Mouse (Mus musculus): ENCODE data around the gene Pdlim5. TPM values are rescaled to one million over a fixed set of nuclear protein-coding genes. Genes with fewer than 3 reads are reported as not detected.

Pdlim5 gene
- polyA plus RNA-seq, 1 experiment, result 27.4 TPM

GRCm38 (mm10) chr3:142345235-142346125, 50.0 kb downstream of the Pdlim5 start:
- Histone ChIP-seq H3K27ac (ENCODE audit: insufficient read depth, low read length) (no peak overlapping the region), H3K27me3 (ENCODE audit: control insufficient read depth, insufficient read depth, low read length) (no peaks in the 10 kb centered on the region), H3K4me3 (ENCODE audit: extremely low read depth, insufficient read depth, insufficient read length) (no peak overlapping the region), H3K4me1 (ENCODE audit: control insufficient read depth, insufficient read depth, insufficient read length) (no peaks in the 10 kb centered on the region), H3K36me3 (ENCODE audit: control insufficient read depth, insufficient read depth, low read length) (no peaks in the 10 kb centered on the region)
- 85% methylated on average over 8 of the region's 8 CpGs for WGBS
- no peak for TF ChIP-seq CTCF (IDR thresholded peaks at IDR 0.05; ENCODE audit: extremely low read depth, insufficient read depth, insufficient read length, insufficient replicate concordance)
- TF ChIP-seq POLR2A (IDR thresholded peaks at IDR 0.05; ENCODE audit: low read depth, low read length), result no peak
- DNase-seq (ENCODE audit: low read depth in 1 of 2, low spot score in 2 of 2), result no peak

GRCm38 (mm10) chr3:142343786-142344185, 51.7 kb downstream of the Pdlim5 start:
- no peak for DNase-seq (ENCODE audit: low read depth in 1 of 2, low spot score in 2 of 2)
- Histone ChIP-seq H3K4me1 (ENCODE audit: control insufficient read depth, insufficient read depth, insufficient read length) (no peaks in the 10 kb centered on the region), H3K36me3 (ENCODE audit: control insufficient read depth, insufficient read depth, low read length) (no peaks in the 10 kb centered on the region), H3K27ac (ENCODE audit: insufficient read depth, low read length) (no peak overlapping the region), H3K4me3 (ENCODE audit: extremely low read depth, insufficient read depth, insufficient read length) (no peak overlapping the region), H3K27me3 (ENCODE audit: control insufficient read depth, insufficient read depth, low read length) (no peaks in the 10 kb centered on the region)
- TF ChIP-seq POLR2A (IDR thresholded peaks at IDR 0.05; ENCODE audit: low read depth, low read length), result no peak
- 95% methylated on average over 2 of the region's 2 CpGs for WGBS

GRCm38 (mm10) chr3:142340701-142341100, 54.8 kb downstream of the Pdlim5 start:
- Histone ChIP-seq H3K27ac (ENCODE audit: insufficient read depth, low read length) (no peak overlapping the region), H3K4me1 (ENCODE audit: control insufficient read depth, insufficient read depth, insufficient read length) (no peaks in the 10 kb centered on the region), H3K36me3 (ENCODE audit: control insufficient read depth, insufficient read depth, low read length) (no peaks in the 10 kb centered on the region), H3K27me3 (ENCODE audit: control insufficient read depth, insufficient read depth, low read length) (no peaks in the 10 kb centered on the region), H3K4me3 (ENCODE audit: extremely low read depth, insufficient read depth, insufficient read length) (no peak overlapping the region)
- TF ChIP-seq CTCF (IDR thresholded peaks at IDR 0.05; ENCODE audit: extremely low read depth, insufficient read depth, insufficient read length, insufficient replicate concordance), result no peak
- TF ChIP-seq POLR2A (IDR thresholded peaks at IDR 0.05; ENCODE audit: low read depth, low read length), result no peak
- DNase-seq (ENCODE audit: low read depth in 1 of 2, low spot score in 2 of 2), result no peak
- WGBS, result 87% methylated on average over 2 of the region's 2 CpGs

- Histone ChIP-seq H3K27ac (ENCODE audit: insufficient read depth, low read length) (no peak overlapping the region), H3K4me3 (ENCODE audit: extremely low read depth, insufficient read depth, insufficient read length) (no peak overlapping the region), H3K36me3 (ENCODE audit: control insufficient read depth, insufficient read depth, low read length) (no peaks in the 10 kb centered on the region), H3K27me3 (ENCODE audit: control insufficient read depth, insufficient read depth, low read length) (no peaks in the 10 kb centered on the region), H3K4me1 (ENCODE audit: control insufficient read depth, insufficient read depth, insufficient read length) (no peaks in the 10 kb centered on the region)
- 86% methylated on average over 6 of the region's 6 CpGs for WGBS
- TF ChIP-seq CTCF (IDR thresholded peaks at IDR 0.05; ENCODE audit: extremely low read depth, insufficient read depth, insufficient read length, insufficient replicate concordance) (no peak), POLR2A (IDR thresholded peaks at IDR 0.05; ENCODE audit: low read depth, low read length) (no peak)
- no peak for DNase-seq (ENCODE audit: low read depth in 1 of 2, low spot score in 2 of 2)
These were observed 55.9 kb downstream of the Pdlim5 start for GRCm38 (mm10) chr3:142339440-142340251.

GRCm38 (mm10) chr3:142338058-142338457, 57.4 kb downstream of the Pdlim5 start:
- Histone ChIP-seq H3K27me3 (ENCODE audit: control insufficient read depth, insufficient read depth, low read length) (no peaks in the 10 kb centered on the region), H3K4me3 (ENCODE audit: extremely low read depth, insufficient read depth, insufficient read length) (no peak overlapping the region), H3K27ac (ENCODE audit: insufficient read depth, low read length) (no peak overlapping the region), H3K4me1 (ENCODE audit: control insufficient read depth, insufficient read depth, insufficient read length) (no peaks in the 10 kb centered on the region), H3K36me3 (ENCODE audit: control insufficient read depth, insufficient read depth, low read length) (no peaks in the 10 kb centered on the region)
- no peak for DNase-seq (ENCODE audit: low read depth in 1 of 2, low spot score in 2 of 2)
- 93% methylated on average over 4 of the region's 4 CpGs for WGBS
- TF ChIP-seq POLR2A (IDR thresholded peaks at IDR 0.05; ENCODE audit: low read depth, low read length) (no peak), CTCF (IDR thresholded peaks at IDR 0.05; ENCODE audit: extremely low read depth, insufficient read depth, insufficient read length, insufficient replicate concordance) (no peak)

GRCm38 (mm10) chr3:142334496-142334895, 61.0 kb downstream of the Pdlim5 start:
- Histone ChIP-seq H3K4me3 (ENCODE audit: extremely low read depth, insufficient read depth, insufficient read length) (no peak overlapping the region), H3K27me3 (ENCODE audit: control insufficient read depth, insufficient read depth, low read length) (no peaks in the 10 kb centered on the region), H3K4me1 (ENCODE audit: control insufficient read depth, insufficient read depth, insufficient read length) (no peaks in the 10 kb centered on the region), H3K27ac (ENCODE audit: insufficient read depth, low read length) (no peak overlapping the region), H3K36me3 (ENCODE audit: control insufficient read depth, insufficient read depth, low read length) (no peaks in the 10 kb centered on the region)
- WGBS, result 95% methylated on average over 3 of the region's 3 CpGs
- no peak for DNase-seq (ENCODE audit: low read depth in 1 of 2, low spot score in 2 of 2)
- TF ChIP-seq POLR2A (IDR thresholded peaks at IDR 0.05; ENCODE audit: low read depth, low read length) (no peak), CTCF (IDR thresholded peaks at IDR 0.05; ENCODE audit: extremely low read depth, insufficient read depth, insufficient read length, insufficient replicate concordance) (no peak)
